Mouse (Mus musculus): ENCODE measurements around the gene Zic1. TPM values are rescaled to one million over a fixed set of nuclear protein-coding genes. Genes with fewer than 3 reads are reported as not detected.
A peak's percentile ranks its signal among the peaks of the same experiment; 100 is the strongest.

The Zic1 gene
- polyA plus RNA-seq, 1 experiment from 2014 or later = 30.5 TPM

DNA sequence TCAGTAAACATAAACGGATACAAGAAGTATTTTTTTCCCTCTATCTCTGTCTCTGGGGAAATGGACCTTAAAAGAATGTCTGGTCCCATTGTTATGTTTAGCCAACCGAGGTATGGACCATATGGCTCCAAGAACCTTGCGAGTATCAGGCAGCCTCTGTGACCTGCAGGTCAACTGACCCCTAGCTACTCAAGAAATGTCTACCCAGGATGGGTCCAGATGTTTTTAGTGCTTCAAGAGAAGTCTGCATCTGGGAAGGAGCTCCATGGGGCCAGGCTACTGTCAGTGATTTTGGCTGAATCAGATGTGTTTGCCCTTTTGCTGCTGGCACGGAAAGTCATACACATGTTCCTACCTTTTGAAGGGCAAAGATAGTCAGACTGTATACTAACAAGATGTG lies 9.1 kb upstream of the Zic1 start:
- H3K4me1 ChIP-seq (ENCODE audit: control insufficient read depth, insufficient read depth, low read length) = peaks cover 6% of the 10 kb centered on the region; the same call in 1 of the 2 replicates
- peaks cover 36% of the 10 kb centered on the region for H3K27me3 ChIP-seq (ENCODE audit: control insufficient read depth, insufficient read depth, low read length)
- no peaks in the 10 kb centered on the region for H3K9me3 ChIP-seq (ENCODE audit: control insufficient read depth, low read length)
- no peaks in the 10 kb centered on the region for H3K36me3 ChIP-seq (ENCODE audit: control insufficient read depth, insufficient read depth, low read length)
- WGBS = 11% methylated on average over 4 of the region's 4 CpGs
- no peak overlapping the region for H3K4me3 ChIP-seq (ENCODE audit: low read depth, low read length)
- no peak overlapping the region for H3K9ac ChIP-seq (replicated peaks; ENCODE audit: low read depth, low read length)
- ATAC-seq (ENCODE audit: low read depth) = no peak
- peak overlapping the region; percentile 19; the same call in 1 of the 2 replicates for H3K4me2 ChIP-seq (ENCODE audit: low read depth, low read length)
- H3K27ac ChIP-seq (ENCODE audit: low read depth, low read length) = 0 out of 2 replicates have a peak overlapping the region, but pooled peaks have one; percentile 52

DNA sequence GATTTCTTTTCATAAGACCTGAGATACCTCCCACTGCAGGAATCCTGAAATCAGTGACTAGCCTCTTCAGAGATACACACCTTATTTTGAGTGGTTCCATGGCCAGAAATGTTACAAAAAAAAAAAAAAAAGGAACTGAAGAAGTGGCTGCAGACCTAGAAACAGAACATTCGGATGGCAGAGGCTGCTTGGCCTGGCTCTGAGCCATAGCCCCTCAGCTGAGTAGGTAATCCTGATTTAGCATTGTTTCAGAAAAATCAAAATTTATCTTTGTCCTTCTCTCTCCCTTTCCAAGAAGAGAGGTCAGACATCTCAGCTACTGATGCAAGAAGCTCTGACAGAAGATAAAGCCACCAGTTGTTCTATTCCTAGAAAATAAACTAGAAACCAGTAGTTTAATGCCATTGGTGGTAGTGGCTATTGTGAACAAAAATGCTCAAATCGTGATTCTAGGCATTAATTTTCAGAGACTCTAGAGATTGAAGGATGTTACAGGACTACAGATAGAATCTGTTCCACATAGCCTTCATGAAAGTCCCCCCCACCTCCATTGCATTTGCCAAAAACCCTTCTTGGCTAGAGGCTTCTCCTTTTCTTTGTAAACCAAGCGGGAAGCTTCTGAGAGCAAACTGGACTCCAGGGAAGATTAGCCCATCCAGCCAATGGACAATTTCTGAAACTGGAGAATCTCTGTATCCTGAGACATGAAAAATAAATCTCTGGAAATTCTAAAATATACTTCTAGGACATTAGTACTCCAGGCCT lies 8.4 kb upstream of the Zic1 start:
- peak overlapping the region; percentile 4; the same call in 1 of the 2 replicates for H3K4me2 ChIP-seq (ENCODE audit: low read depth, low read length)
- no peak for ATAC-seq (ENCODE audit: low read depth)
- H3K36me3 ChIP-seq (ENCODE audit: control insufficient read depth, insufficient read depth, low read length) = no peaks in the 10 kb centered on the region
- H3K4me1 ChIP-seq (ENCODE audit: control insufficient read depth, insufficient read depth, low read length) = peaks cover 6% of the 10 kb centered on the region; the same call in 1 of the 2 replicates
- WGBS = 27% methylated on average over 3 of the region's 3 CpGs
- peaks cover 35% of the 10 kb centered on the region for H3K27me3 ChIP-seq (ENCODE audit: control insufficient read depth, insufficient read depth, low read length)
- H3K9me3 ChIP-seq (ENCODE audit: control insufficient read depth, low read length) = no peaks in the 10 kb centered on the region
- no peak overlapping the region for H3K9ac ChIP-seq (replicated peaks; ENCODE audit: low read depth, low read length)
- peak overlapping the region; percentile 2; the same call in 1 of the 2 replicates for H3K27ac ChIP-seq (ENCODE audit: low read depth, low read length)
- H3K4me3 ChIP-seq (ENCODE audit: low read depth, low read length) = peak overlapping the region; percentile 3; the same call in 1 of the 2 replicates

DNA sequence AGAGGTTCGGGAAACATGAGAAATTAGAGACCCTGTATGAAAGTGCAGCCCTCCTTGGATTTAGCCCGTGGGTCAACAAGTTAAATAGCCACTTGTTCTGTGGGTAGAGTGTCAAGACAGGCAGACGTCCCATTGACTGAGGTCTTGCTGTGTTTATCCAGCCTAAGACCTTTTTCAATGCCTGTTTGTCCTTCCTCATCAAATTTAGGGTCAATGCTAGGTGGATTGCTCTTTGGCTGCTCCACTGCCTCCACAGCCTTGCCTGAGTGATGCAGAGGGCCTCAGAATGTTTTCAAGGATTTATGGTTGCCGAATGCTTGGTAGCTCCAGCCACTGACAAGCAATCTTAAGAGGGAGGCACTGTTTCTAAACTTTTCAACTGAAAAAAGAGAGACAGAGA lies 6.0 kb upstream of the Zic1 start:
- Histone ChIP-seq H3K27me3 (ENCODE audit: control insufficient read depth, insufficient read depth, low read length) (peaks cover 30% of the 10 kb centered on the region), H3K9me3 (ENCODE audit: control insufficient read depth, low read length) (no peaks in the 10 kb centered on the region), H3K9ac (replicated peaks; ENCODE audit: low read depth, low read length) (0 out of 2 replicates have a peak overlapping the region, but pooled peaks have one; percentile 16), H3K4me3 (ENCODE audit: low read depth, low read length) (peak overlapping the region; percentile 10; the same call in 1 of the 2 replicates), H3K36me3 (ENCODE audit: control insufficient read depth, insufficient read depth, low read length) (no peaks in the 10 kb centered on the region), H3K27ac (ENCODE audit: low read depth, low read length) (peak overlapping the region; percentile 97), H3K4me2 (ENCODE audit: low read depth, low read length) (peak overlapping the region; percentile 42), H3K4me1 (ENCODE audit: control insufficient read depth, insufficient read depth, low read length) (peaks cover 3% of the 10 kb centered on the region; the same call in 1 of the 2 replicates)
- no peak for ATAC-seq (ENCODE audit: low read depth)
- 12% methylated on average over 4 of the region's 4 CpGs for WGBS

DNA sequence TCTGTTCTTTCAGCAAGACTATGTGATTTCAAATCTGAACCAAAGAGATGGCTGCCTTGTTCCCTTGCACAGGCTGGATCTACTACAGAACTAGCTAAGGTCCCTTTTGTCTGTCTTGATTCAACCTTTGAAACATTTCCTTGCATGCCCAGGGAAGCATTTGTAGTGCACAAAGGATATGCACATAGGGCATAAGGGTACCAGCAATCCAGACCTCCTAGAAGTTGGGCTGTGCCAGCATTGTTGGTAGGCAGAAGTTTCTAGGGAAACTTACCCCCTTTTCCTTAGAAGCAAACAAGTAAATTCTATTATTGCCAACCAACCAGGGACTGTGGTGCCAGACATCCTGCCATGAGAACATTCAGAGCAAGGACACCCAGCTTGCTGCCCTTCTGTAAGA lies 5.4 kb upstream of the Zic1 start:
- peak overlapping the region; percentile 97 for H3K27ac ChIP-seq (ENCODE audit: low read depth, low read length)
- peak overlapping the region; percentile 42 for H3K4me2 ChIP-seq (ENCODE audit: low read depth, low read length)
- peak overlapping the region; percentile 59; the same call in 1 of the 2 replicates for H3K9ac ChIP-seq (replicated peaks; ENCODE audit: low read depth, low read length)
- H3K9me3 ChIP-seq (ENCODE audit: control insufficient read depth, low read length) = no peaks in the 10 kb centered on the region
- no peaks in the 10 kb centered on the region for H3K36me3 ChIP-seq (ENCODE audit: control insufficient read depth, insufficient read depth, low read length)
- no peak for ATAC-seq (ENCODE audit: low read depth)
- peaks cover 3% of the 10 kb centered on the region; the same call in 1 of the 2 replicates for H3K4me1 ChIP-seq (ENCODE audit: control insufficient read depth, insufficient read depth, low read length)
- H3K4me3 ChIP-seq (ENCODE audit: low read depth, low read length) = peak overlapping the region; percentile 10; the same call in 1 of the 2 replicates
- peaks cover 27% of the 10 kb centered on the region for H3K27me3 ChIP-seq (ENCODE audit: control insufficient read depth, insufficient read depth, low read length)

DNA sequence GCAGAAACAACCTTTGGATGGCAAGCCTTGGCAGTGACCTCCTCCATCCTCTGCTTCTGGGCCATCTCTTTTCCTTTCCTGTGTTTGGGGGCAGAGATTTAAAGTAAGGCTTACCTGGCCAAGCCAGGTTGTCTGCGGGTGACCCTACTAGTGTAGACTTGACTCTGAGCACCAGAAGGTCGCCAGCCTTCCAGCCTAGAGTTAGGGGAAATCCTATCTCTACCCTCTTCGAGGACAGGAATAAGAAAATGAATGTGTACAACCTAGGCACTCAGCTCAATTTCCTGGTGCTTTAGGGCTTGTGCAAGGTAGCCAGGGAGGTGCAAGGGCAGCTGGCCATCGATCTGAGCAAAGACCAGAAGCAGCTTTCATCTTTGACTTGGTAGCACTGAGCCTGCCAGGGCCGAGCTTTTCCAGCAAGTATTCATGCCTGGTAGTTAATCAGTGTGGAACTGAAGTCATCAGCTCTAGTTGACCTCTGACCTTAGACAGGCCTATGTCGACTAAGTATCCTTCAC lies 4.6 kb upstream of the Zic1 start:
- Histone ChIP-seq H3K4me2 (ENCODE audit: low read depth, low read length) (peak overlapping the region; percentile 42), H3K27me3 (ENCODE audit: control insufficient read depth, insufficient read depth, low read length) (peaks cover 25% of the 10 kb centered on the region)
- ATAC-seq (ENCODE audit: low read depth) = no peak

DNA sequence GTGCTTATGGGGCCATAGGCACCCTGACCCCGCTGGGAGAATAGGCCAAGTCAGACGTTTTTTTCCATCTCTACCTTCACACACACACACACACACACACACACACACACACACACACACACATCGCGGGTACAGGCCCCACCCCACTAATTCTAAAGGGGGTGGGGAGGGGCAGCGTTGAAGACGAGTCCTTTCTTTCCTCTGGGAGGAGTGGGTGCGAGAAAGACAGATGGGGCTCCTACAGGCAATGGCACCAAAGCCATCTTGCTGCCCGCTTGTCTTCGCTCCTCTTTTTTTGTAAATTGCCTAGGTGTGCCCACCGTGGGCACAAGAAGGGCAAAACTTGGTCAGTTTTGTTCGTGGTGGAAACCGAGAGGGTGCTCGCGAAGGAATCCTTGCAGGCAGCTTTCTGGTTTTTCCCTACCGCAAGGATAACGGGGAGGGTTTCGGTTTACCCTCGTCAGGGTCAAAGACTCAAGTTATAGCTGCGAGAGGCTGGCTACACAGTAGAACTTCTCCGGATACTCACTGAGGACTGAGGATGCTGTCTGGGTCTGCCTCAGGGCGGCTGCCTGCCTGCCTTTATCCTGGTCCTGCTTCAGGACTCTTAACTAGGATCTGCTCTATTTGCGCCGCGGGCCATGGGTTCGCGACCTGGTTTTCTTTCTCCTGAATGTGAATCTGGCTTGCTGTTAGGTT lies 3.8 kb upstream of the Zic1 start:
- Histone ChIP-seq H3K27ac (ENCODE audit: low read depth, low read length) (peak overlapping the region; percentile 97), H3K4me2 (ENCODE audit: low read depth, low read length) (peak overlapping the region; percentile 42), H3K9me3 (ENCODE audit: control insufficient read depth, low read length) (no peaks in the 10 kb centered on the region), H3K27me3 (ENCODE audit: control insufficient read depth, insufficient read depth, low read length) (peaks cover 25% of the 10 kb centered on the region), H3K4me3 (ENCODE audit: low read depth, low read length) (peak overlapping the region; percentile 30), H3K4me1 (ENCODE audit: control insufficient read depth, insufficient read depth, low read length) (peaks cover 3% of the 10 kb centered on the region; the same call in 1 of the 2 replicates), H3K9ac (replicated peaks; ENCODE audit: low read depth, low read length) (peak overlapping the region; percentile 59), H3K36me3 (ENCODE audit: control insufficient read depth, insufficient read depth, low read length) (no peaks in the 10 kb centered on the region)
- WGBS = 6% methylated on average over 24 of the region's 26 CpGs
- ATAC-seq (ENCODE audit: low read depth) = no peak

More for the DNA sequence above, 4.6 kb upstream of the Zic1 start:
- WGBS = 16% methylated on average over 6 of the region's 6 CpGs
- no peaks in the 10 kb centered on the region for H3K36me3 ChIP-seq (ENCODE audit: control insufficient read depth, insufficient read depth, low read length)
- peak overlapping the region; percentile 59 for H3K9ac ChIP-seq (replicated peaks; ENCODE audit: low read depth, low read length)
- H3K9me3 ChIP-seq (ENCODE audit: control insufficient read depth, low read length) = no peaks in the 10 kb centered on the region
- H3K4me1 ChIP-seq (ENCODE audit: control insufficient read depth, insufficient read depth, low read length) = peaks cover 3% of the 10 kb centered on the region; the same call in 1 of the 2 replicates
- peak overlapping the region; percentile 97 for H3K27ac ChIP-seq (ENCODE audit: low read depth, low read length)
- peak overlapping the region; percentile 30; the same call in 1 of the 2 replicates for H3K4me3 ChIP-seq (ENCODE audit: low read depth, low read length)

DNA sequence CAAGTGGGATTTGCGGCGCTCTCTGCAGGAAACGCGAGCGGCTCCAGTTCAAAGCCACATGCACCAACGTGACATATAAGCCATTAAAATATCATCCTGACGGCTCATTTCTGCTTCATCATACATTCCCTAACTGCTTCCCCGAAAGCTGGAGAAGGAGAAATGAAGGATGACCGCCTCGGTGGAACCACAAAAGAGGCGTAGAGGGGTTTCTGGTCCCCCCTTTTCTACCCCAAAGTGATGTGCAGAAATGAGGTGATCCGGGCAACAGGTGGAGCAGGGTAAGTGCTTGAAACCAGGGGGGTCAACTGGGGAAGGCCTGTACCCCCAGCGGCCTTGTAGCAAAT lies 3.3 kb upstream of the Zic1 start:
- H3K4me1 ChIP-seq (ENCODE audit: control insufficient read depth, insufficient read depth, low read length) = peaks cover 3% of the 10 kb centered on the region; the same call in 1 of the 2 replicates
- peak overlapping the region; percentile 42 for H3K4me2 ChIP-seq (ENCODE audit: low read depth, low read length)
- H3K27me3 ChIP-seq (ENCODE audit: control insufficient read depth, insufficient read depth, low read length) = peaks cover 25% of the 10 kb centered on the region
- H3K27ac ChIP-seq (ENCODE audit: low read depth, low read length) = peak overlapping the region; percentile 97
- ATAC-seq (ENCODE audit: low read depth) = no peak
- H3K9me3 ChIP-seq (ENCODE audit: control insufficient read depth, low read length) = no peaks in the 10 kb centered on the region
- peak overlapping the region; percentile 59; the same call in 1 of the 2 replicates for H3K9ac ChIP-seq (replicated peaks; ENCODE audit: low read depth, low read length)
- H3K36me3 ChIP-seq (ENCODE audit: control insufficient read depth, insufficient read depth, low read length) = no peaks in the 10 kb centered on the region; the same call in 1 of the 2 replicates
- 4% methylated on average over 13 of the region's 13 CpGs for WGBS
- peak overlapping the region; percentile 30 for H3K4me3 ChIP-seq (ENCODE audit: low read depth, low read length)

DNA sequence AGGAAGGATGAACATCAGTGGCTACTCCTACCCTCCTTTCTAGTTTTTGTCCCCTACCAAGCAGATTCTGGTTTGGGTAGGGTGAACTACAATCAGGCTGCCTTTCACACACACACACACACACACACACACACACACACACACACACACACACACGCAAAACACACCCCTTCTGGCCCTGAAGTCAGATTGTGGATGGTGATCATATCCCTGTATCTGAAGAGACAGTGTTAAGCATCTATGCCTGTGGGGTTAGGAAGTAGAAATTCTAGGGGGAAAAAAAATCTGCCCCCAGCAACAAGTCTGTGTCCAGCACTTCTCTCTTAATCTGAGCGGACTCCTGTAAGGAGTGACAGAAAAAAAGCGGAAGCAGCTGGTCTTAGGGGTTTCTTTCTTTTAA lies 2.5 kb upstream of the Zic1 start:
- no peaks in the 10 kb centered on the region for H3K9me3 ChIP-seq (ENCODE audit: control insufficient read depth, low read length)
- peaks cover 3% of the 10 kb centered on the region; the same call in 1 of the 2 replicates for H3K4me1 ChIP-seq (ENCODE audit: control insufficient read depth, insufficient read depth, low read length)
- no peaks in the 10 kb centered on the region; the same call in 1 of the 2 replicates for H3K36me3 ChIP-seq (ENCODE audit: control insufficient read depth, insufficient read depth, low read length)
- peak overlapping the region; percentile 30; the same call in 1 of the 2 replicates for H3K4me3 ChIP-seq (ENCODE audit: low read depth, low read length)
- 9% methylated on average over 3 of the region's 3 CpGs for WGBS
- no peak for ATAC-seq (ENCODE audit: low read depth)
- peak overlapping the region; percentile 97; the same call in 1 of the 2 replicates for H3K27ac ChIP-seq (ENCODE audit: low read depth, low read length)
- peak overlapping the region; percentile 59; the same call in 1 of the 2 replicates for H3K9ac ChIP-seq (replicated peaks; ENCODE audit: low read depth, low read length)
- peak overlapping the region; percentile 42 for H3K4me2 ChIP-seq (ENCODE audit: low read depth, low read length)
- peaks cover 25% of the 10 kb centered on the region for H3K27me3 ChIP-seq (ENCODE audit: control insufficient read depth, insufficient read depth, low read length)

Data from neural tube, embryonic 14.5 days (tissue).